Mouse (Mus musculus) liver, embryonic 15.5 days (tissue): Measurements from ENCODE around the gene Pigyl. TPM values are rescaled to one million over a fixed set of nuclear protein-coding genes. Genes with fewer than 3 reads are reported as not detected.
A peak's percentile ranks its signal among the peaks of the same experiment; 100 is the strongest.

ENCODE experiments used
- ATAC-seq: fragments of 200-750 bp; cut with Nextera tagmentation; 2 replicates; pipeline ENCODE4 v1.8.0; 2017; ENCODE audit warnings: moderate number of reproducible peaks, mild to moderate bottlenecking, moderate library complexity; ENCODE audit not compliant: insufficient read depth
- H3K27ac ChIP-seq: fragments of 300-500 bp; sonication (generic); replicated peaks from 2 replicates; pipeline ENCODE4 v1.5.1; 2015; ENCODE audit warnings: mild to moderate bottlenecking, inconsistent platforms
- H3K27me3 ChIP-seq: fragments of 300-500 bp; sonication (generic); 2 replicates; pipeline ENCODE4 v1.6.1; 2015; ENCODE audit warnings: mild to moderate bottlenecking, inconsistent platforms
- H3K36me3 ChIP-seq: fragments of 300-500 bp; sonication (generic); replicated peaks from 2 replicates; pipeline ENCODE4 v1.6.1; 2015; ENCODE audit warnings: moderate library complexity, mild to moderate bottlenecking, inconsistent platforms
- H3K4me1 ChIP-seq: fragments of 300-500 bp; sonication (generic); replicated peaks from 2 replicates; pipeline ENCODE4 v1.6.1; 2015; ENCODE audit warnings: inconsistent platforms
- H3K4me2 ChIP-seq: fragments of 300-500 bp; sonication (generic); 2 replicates; pipeline ENCODE4 v1.6.1; 2015; ENCODE audit warnings: moderate library complexity, mild to moderate bottlenecking, inconsistent platforms
- H3K4me3 ChIP-seq: fragments of 300-500 bp; sonication (generic); replicated peaks from 2 replicates; pipeline ENCODE4 v1.5.1; 2015; ENCODE audit warnings: mild to moderate bottlenecking, inconsistent platforms
- H3K9ac ChIP-seq: fragments of 300-500 bp; sonication (generic); 2 replicates; pipeline ENCODE4 v1.6.1; 2015; ENCODE audit warnings: moderate library complexity, mild to moderate bottlenecking, inconsistent platforms
- H3K9me3 ChIP-seq: fragments of 300-500 bp; sonication (generic); replicated peaks from 2 replicates; pipeline ENCODE4 v1.6.1; 2016; ENCODE audit warnings: inconsistent platforms
- WGBS: fragments of 180-500 bp; shearing (Covaris S2); methylation state at CpG from one replicate; pipeline ENCODE4 v1.1.7; 2015; ENCODE audit warnings: mixed read lengths; ENCODE audit not compliant: insufficient replicate concordance; 5-methylcytosine and 5-hydroxymethylcytosine counted together
- polyA plus RNA-seq: library from polyadenylated mRNA; unstranded; fragments of >200 nt; fragmentation: Nextera tagmentation; extraction: Ambion mirVana; gene quantifications from 2 replicates; pipeline ENCODE4 v1.2.1, GENCODE M21; 2015

Pigyl gene
- polyA plus RNA-seq, 1 experiment from 2014 or later = 35.6 TPM

- Histone ChIP-seq H3K27me3 (no peaks in the 10 kb centered on the region), H3K4me3 (no peak overlapping the region), H3K36me3 (peaks cover 45% of the 10 kb centered on the region), H3K9me3 (no peaks in the 10 kb centered on the region), H3K9ac (no peak overlapping the region), H3K4me2 (no peak overlapping the region), H3K27ac (peak overlapping the region; percentile 83), H3K4me1 (peaks cover 74% of the 10 kb centered on the region)
- WGBS = 83% methylated on average over 3 of the region's 3 CpGs
- ATAC-seq = no peak
Observed at GRCm38 (mm10) chr9:22124169-22124568, 32.5 kb upstream of the Pigyl start.

DNA sequence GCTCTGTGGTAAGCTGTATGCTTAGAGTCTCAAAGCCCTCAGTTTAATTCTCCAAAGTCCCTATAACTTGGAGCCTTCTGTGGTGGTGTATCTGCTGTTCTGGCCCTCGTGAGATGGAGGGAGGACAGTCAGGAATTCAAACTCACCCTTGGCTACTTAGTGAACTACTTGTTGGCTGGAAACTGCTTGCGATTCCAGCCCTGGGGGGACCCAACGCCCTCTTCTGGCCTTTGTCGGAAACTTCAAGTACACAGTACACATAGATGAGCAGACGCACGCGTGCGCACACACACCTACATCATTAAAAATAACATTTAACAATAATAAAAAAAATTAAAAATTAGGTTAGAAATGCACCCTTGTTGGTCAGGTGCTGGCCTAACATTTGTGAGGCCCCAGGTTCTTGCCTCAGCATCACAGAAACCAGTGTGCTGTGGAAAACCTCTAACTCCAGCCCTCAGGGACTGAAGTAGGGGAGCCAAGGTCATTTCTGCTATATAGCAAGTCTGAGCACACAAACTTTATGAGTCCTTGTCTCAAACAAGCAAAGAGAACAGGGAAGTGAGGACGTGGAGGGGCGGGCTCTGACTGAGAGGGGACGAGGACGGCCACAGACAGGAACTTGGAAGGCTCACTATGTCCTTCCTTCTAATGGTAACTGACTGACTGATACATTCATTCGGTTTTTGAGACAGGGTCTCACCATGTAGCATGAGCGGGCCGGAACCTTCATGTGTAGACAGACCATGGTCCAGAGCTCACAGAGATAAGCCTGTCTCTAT is 31.2 kb upstream of the Pigyl start:
- no peak overlapping the region for H3K4me2 ChIP-seq
- no peak for ATAC-seq
- no peak overlapping the region for H3K9ac ChIP-seq
- WGBS = 73% methylated on average over 15 of the region's 15 CpGs
- H3K36me3 ChIP-seq = peaks cover 58% of the 10 kb centered on the region
- H3K4me3 ChIP-seq = no peak overlapping the region
- H3K9me3 ChIP-seq = no peaks in the 10 kb centered on the region
- no peaks in the 10 kb centered on the region for H3K27me3 ChIP-seq
- H3K27ac ChIP-seq = peak overlapping the region; percentile 62
- peaks cover 77% of the 10 kb centered on the region for H3K4me1 ChIP-seq

DNA sequence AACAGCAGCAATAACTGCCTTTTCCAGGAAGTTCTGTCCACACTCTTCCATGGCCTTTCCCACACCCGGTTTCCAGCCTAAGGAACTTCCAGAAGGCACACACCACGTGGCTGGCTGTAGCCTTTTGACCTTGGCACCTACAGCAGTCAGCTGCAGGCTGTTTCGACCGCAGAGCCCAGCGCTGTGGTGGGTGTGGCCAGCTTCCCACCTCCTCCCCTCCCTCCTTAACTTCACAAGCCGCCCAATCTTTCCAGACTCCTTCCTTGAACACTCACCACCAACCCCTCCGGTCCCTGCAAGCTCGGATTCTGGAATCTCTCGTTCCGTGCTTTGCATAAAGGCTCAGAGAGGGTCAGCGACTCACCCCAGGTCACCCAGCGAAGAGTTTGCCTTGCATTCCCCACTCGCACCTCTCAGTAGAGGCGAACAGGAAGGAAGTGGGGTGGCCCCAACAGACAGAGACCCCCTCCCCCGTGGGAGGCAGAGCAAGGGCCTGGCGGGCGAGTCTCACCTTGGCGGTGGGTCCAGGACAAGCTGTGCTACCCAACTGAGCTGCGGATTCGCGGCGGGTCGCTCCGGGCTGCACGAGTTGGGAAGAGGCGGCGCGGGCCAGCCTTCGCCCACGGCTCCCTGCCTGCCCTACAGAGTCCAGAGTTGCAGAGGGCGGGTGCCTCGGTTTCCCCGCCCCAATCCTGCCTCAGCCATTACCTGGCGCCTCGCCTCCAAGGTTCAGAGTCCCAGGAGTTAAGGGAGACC is 25.2 kb upstream of the Pigyl start:
- Histone ChIP-seq H3K4me3 (peak overlapping the region; percentile 66), H3K9ac (peak overlapping the region; percentile 66), H3K27ac (peak overlapping the region; percentile 73), H3K27me3 (no peaks in the 10 kb centered on the region), H3K4me1 (peaks cover 78% of the 10 kb centered on the region), H3K9me3 (no peaks in the 10 kb centered on the region), H3K36me3 (peaks cover 63% of the 10 kb centered on the region), H3K4me2 (peak overlapping the region; percentile 92)
- WGBS = 1% methylated on average over 35 of the region's 35 CpGs
- peak; percentile 51 for ATAC-seq

- Histone ChIP-seq H3K4me2 (peak overlapping the region; percentile 92), H3K9me3 (no peaks in the 10 kb centered on the region), H3K27me3 (no peaks in the 10 kb centered on the region), H3K36me3 (peaks cover 55% of the 10 kb centered on the region), H3K4me1 (peaks cover 83% of the 10 kb centered on the region), H3K4me3 (peak overlapping the region; percentile 66), H3K9ac (peak overlapping the region; percentile 66), H3K27ac (peak overlapping the region; percentile 73)
- ATAC-seq = no peak
- WGBS = 55% methylated on average over 11 of the region's 11 CpGs
Observed at GRCm38 (mm10) chr9:22132220-22132619, 24.4 kb upstream of the Pigyl start.

DNA sequence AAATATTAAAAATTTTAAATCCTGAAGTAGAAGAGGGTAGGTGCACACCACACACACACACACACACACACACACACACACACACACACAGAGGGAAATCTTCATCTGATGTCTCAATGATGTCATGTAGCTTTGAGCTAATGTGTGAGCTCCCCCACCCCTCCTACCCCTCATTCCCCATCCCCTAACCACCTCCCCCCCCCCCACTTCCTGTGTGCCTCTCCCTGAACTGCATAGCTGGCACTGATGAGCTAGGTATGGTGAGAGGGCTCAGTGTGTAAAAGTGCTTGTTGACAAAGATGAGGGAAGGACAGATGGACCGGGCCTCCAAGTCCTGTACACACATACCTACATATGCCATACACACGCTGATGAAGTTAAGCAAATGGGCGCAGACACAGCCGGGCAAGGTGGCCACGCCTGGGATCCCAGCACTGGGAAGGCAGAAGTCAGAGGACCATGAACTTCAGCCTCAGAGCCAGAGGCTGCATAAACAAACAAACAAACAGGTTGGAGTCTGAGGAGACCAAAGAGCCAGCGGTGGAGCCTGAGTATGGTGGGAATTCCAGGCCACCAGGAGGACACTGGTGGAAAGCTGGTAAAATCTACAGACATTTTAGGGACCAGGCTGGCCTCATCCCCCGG is 22.3 kb upstream of the Pigyl start:
- H3K9me3 ChIP-seq = no peaks in the 10 kb centered on the region
- ATAC-seq = no peak
- H3K4me2 ChIP-seq = peak overlapping the region; percentile 92
- 49% methylated on average over 7 of the region's 7 CpGs for WGBS
- no peaks in the 10 kb centered on the region for H3K27me3 ChIP-seq
- H3K4me1 ChIP-seq = peaks cover 88% of the 10 kb centered on the region
- H3K9ac ChIP-seq = peak overlapping the region; percentile 73
- peak overlapping the region; percentile 66 for H3K4me3 ChIP-seq
- H3K27ac ChIP-seq = peak overlapping the region; percentile 90
- peaks cover 33% of the 10 kb centered on the region for H3K36me3 ChIP-seq

DNA sequence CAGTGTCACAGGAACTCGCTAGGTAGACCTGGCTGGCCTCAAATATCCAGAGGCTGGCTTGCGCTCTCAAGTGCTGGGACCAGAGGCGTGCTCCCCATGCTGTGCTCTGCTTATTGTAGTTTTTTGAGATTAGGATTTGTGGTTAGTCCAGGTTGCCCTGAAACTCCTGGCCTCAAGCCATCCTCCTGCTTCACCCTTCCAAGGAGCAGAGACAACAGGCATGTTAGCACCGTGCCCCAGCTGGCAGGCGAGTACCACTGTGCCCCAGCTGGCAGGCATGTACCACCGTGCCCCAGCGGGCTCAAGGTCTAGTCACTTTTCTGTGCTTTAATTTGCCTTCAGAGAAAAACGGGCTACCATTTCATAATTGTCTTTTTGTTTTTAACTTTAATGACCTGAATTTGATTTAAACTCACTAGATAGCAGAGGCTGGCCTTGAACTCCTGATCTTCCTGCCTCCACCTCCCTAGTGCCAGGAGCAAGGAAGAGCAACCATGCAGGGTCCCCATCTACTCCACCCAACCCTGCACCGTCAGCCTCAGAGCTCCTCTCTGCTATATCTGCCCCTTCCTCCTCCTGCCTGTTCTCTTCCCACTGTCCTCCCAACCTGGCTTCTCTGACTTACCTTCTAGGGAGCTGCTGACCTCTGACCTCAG is 21.5 kb upstream of the Pigyl start:
- Histone ChIP-seq H3K27ac (peak overlapping the region; percentile 90), H3K4me3 (peak overlapping the region; percentile 66)

GRCm38 (mm10) chr9:22135644-22136390 is 20.8 kb upstream of the Pigyl start, which contains the start of gene Acp5:
Acp5 (minus strand) TSS chr9:22135711.
- Histone ChIP-seq H3K27me3 (no peaks in the 10 kb centered on the region), H3K4me2 (peak within 1 kb of the TSS; percentile 92), H3K27ac (peak within 1 kb of the TSS; percentile 90), H3K36me3 (peaks cover 19% of the 10 kb centered on the region), H3K9ac (peak within 1 kb of the TSS; percentile 73), H3K9me3 (no peaks in the 10 kb centered on the region), H3K4me3 (peak within 1 kb of the TSS; percentile 66), H3K4me1 (peaks cover 74% of the 10 kb centered on the region)
- ATAC-seq = peak; percentile 84
- 25% methylated on average over 7 of the region's 7 CpGs for WGBS

More for the DNA sequence above, 21.5 kb upstream of the Pigyl start:
- Histone ChIP-seq H3K27me3 (no peaks in the 10 kb centered on the region), H3K4me1 (peaks cover 81% of the 10 kb centered on the region), H3K36me3 (peaks cover 26% of the 10 kb centered on the region), H3K9ac (peak overlapping the region; percentile 73), H3K9me3 (no peaks in the 10 kb centered on the region), H3K4me2 (peak overlapping the region; percentile 92)
- 26% methylated on average over 9 of the region's 9 CpGs for WGBS
- ATAC-seq = peak; percentile 53

- Histone ChIP-seq H3K4me2 (peak overlapping the region; percentile 92), H3K4me1 (peaks cover 62% of the 10 kb centered on the region), H3K27me3 (no peaks in the 10 kb centered on the region), H3K9ac (peak overlapping the region; percentile 56), H3K9me3 (no peaks in the 10 kb centered on the region), H3K27ac (peak overlapping the region; percentile 90), H3K36me3 (peaks cover 15% of the 10 kb centered on the region), H3K4me3 (peak overlapping the region; percentile 66)
- peak; percentile 29 for ATAC-seq
- 30% methylated on average over 23 of the region's 23 CpGs for WGBS
Observed at GRCm38 (mm10) chr9:22136765-22137547, 19.7 kb upstream of the Pigyl start.

DNA sequence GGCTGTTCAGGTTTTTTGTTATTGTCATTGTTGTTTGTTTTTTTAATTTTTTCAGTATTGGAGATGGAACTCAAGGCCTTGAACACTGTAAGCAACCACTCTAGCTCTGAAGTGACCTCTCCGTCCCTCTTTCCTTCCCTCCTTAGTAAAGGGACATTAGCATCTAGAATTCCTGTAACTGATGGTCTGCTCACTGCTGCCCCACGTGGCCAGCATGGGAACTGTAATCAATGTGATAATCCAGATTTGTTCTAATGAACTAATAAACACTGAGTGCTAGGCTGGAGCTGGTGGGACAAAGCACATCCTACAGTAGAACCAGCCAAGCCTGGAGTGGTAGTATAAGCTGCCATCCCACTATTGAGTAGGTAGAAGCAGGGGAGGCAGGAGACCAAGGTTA is 18.2 kb upstream of the Pigyl start:
- H3K4me1 ChIP-seq = peaks cover 47% of the 10 kb centered on the region
- peaks cover 1% of the 10 kb centered on the region; the same call in 1 of the 2 replicates for H3K36me3 ChIP-seq
- H3K27ac ChIP-seq = 0 out of 2 replicates have a peak overlapping the region, but pooled peaks have one; percentile 90
- no peak for ATAC-seq
- H3K4me2 ChIP-seq = no peak overlapping the region
- no peak overlapping the region for H3K9ac ChIP-seq
- no peaks in the 10 kb centered on the region for H3K27me3 ChIP-seq
- 21% methylated on average over 2 of the region's 2 CpGs for whole genome bisulfite sequencing
- H3K4me3 ChIP-seq = no peak overlapping the region
- no peaks in the 10 kb centered on the region for H3K9me3 ChIP-seq
